Comparison of ENCODE assay signal across 10 mouse cellular contexts in genomic region chr19:15946663-15947062, GRCm38 (mm10). TPM values are rescaled to one million over a fixed set of nuclear protein-coding genes. Genes with fewer than 3 reads are reported as not detected.
DNase-seq lines count a peak whose midpoint lies in the region; ATAC-seq lines count a peak whose summit lies in the region.
"Had no signal": no experiment of that assay in that cellular context is flagged by ENCODE, and none has a peak within 500 bp of the region (broad histone marks: within the 10 kb centered on the region; RNA-seq: fewer than 3 reads in every experiment).

No protein-coding gene starts in this region.

- no peak overlapping the region for H3K4me2 ChIP-seq in stomach, embryonic 15.5 days
- no peak overlapping the region for H3K4me2 ChIP-seq in neural tube, embryonic 15.5 days

- no peaks in the 10 kb centered on the region for H3K9me3 ChIP-seq in stomach, embryonic 15.5 days
- no peaks in the 10 kb centered on the region for H3K9me3 ChIP-seq in neural tube, embryonic 15.5 days (replicated peaks)

- H3K36me3 ChIP-seq in stomach, embryonic 15.5 days = no peaks in the 10 kb centered on the region
- no peaks in the 10 kb centered on the region for H3K36me3 ChIP-seq in neural tube, embryonic 15.5 days

- no peak overlapping the region for H3K27ac ChIP-seq in stomach, embryonic 15.5 days
- no peak overlapping the region for H3K27ac ChIP-seq in neural tube, embryonic 15.5 days (replicated peaks)

- H3K27me3 ChIP-seq in stomach, embryonic 15.5 days (replicated peaks) = no peaks in the 10 kb centered on the region
- H3K27me3 ChIP-seq in neural tube, embryonic 15.5 days (replicated peaks) = no peaks in the 10 kb centered on the region

- WGBS in stomach, embryonic 15.5 days = 59% methylated on average over 10 of the region's 10 CpGs
- 67% methylated on average over 10 of the region's 10 CpGs for WGBS in neural tube, embryonic 15.5 days

- peak; percentile 75 for ATAC-seq in stomach, embryonic 15.5 days (ENCODE audit: insufficient read depth, low FRiP score, low read depth)
- ATAC-seq in neural tube, embryonic 15.5 days (ENCODE audit: low FRiP score) = no peak
- ATAC-seq: activated CD4-positive, CD25-positive, alpha-beta regulatory T cell, adult 4 months; midbrain, embryonic 16.5 days had no signal

- H3K4me1 ChIP-seq in stomach, embryonic 15.5 days = no peaks in the 10 kb centered on the region
- H3K4me1 ChIP-seq in neural tube, embryonic 15.5 days = no peaks in the 10 kb centered on the region

- no peak overlapping the region for H3K9ac ChIP-seq in stomach, embryonic 15.5 days
- H3K9ac ChIP-seq in neural tube, embryonic 15.5 days (replicated peaks) = no peak overlapping the region

- DNase-seq in right cerebral cortex, adult 2 months (ENCODE audit: low spot score in 2 of 2) = peak; percentile 15 to 37
- no peak for DNase-seq in right cerebral cortex, postnatal 36 days (ENCODE audit: low spot score in 2 of 2)
- peak; percentile 66 for DNase-seq in ZHBTc4 (ENCODE audit: low read depth, low spot score)
- peak; percentile 16 for DNase-seq in kidney, adult 9 months
- no peak for DNase-seq in natural killer cell, adult 2 months (ENCODE audit: low spot score in 2 of 2)
- DNase-seq: heart, postnatal 36 days had no signal

- H3K4me3 ChIP-seq in stomach, embryonic 15.5 days (replicated peaks) = no peak overlapping the region
- H3K4me3 ChIP-seq in neural tube, embryonic 15.5 days (replicated peaks) = no peak overlapping the region

RNA-seq across cellular contexts. Expression of gene Psat1, which starts 0.5 kb away (rescaled TPM):
- 90.5 and 95.5 TPM in 2 replicates for polyA plus RNA-seq in stomach, embryonic 15.5 days (2015; fragmentation: Nextera tagmentation; extraction: Ambion mirVana)
- 61.6 and 79.9 TPM in 2 replicates for polyA plus RNA-seq in neural tube, embryonic 15.5 days (2015; fragmentation: Nextera tagmentation; extraction: Ambion mirVana)

RNA-seq across cellular contexts. Expression of gene Cep78, which starts 38.1 kb away (rescaled TPM):
- 19.5 and 23.2 TPM in 2 replicates for polyA plus RNA-seq in stomach, embryonic 15.5 days (2015; fragmentation: Nextera tagmentation; extraction: Ambion mirVana)
- polyA plus RNA-seq in neural tube, embryonic 15.5 days (2015; fragmentation: Nextera tagmentation; extraction: Ambion mirVana) = 25.7 and 25.9 TPM in 2 replicates

Comparison
In these comparisons a context has a peak if more than half of its experiments do, and no peak if none do; other contexts are left out.
1. DNase-seq: peak in right cerebral cortex, adult 2 months (2 of 2), ZHBTc4 (single experiment) and kidney, adult 9 months (single experiment); none in right cerebral cortex, postnatal 36 days (0 of 2) and natural killer cell, adult 2 months (0 of 2).